Mouse (Mus musculus) urinary bladder, postnatal 36 days (tissue): ENCODE results near the gene Scgb2b24.

ENCODE experiments used
- DNase-seq, 2 experiments: peaks; one replicate each; pipeline ENCODE4 v3.0.0; 2022; ENCODE audit warnings: low spot score in 2 of 2, mixed read lengths in 1 of 2

The Scgb2b24 gene

DNA sequence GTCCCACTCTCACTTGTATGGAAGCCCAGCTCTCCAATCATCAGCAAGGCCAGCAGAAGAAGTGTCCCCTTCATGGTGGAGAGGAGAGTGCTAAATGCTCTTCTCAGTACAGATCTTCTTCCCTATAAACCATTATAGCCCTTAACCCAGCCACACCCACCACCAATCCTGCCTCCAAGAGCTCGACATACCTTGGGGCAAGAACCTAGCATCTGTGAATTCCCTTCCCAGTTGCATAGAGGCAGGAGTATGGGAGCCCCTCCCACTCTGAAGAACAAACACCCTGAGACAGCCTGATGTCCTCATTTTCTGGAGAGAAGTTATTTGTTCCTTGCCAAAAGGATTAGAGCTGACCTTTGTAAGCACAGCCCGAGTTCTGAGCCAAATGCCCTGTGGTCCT lies at the start of gene Scgb2b24:
Scgb2b24 (minus strand) TSS at position 101 of the 400 bp plus-strand sequence.
- DNase-seq, result no peak

DNA sequence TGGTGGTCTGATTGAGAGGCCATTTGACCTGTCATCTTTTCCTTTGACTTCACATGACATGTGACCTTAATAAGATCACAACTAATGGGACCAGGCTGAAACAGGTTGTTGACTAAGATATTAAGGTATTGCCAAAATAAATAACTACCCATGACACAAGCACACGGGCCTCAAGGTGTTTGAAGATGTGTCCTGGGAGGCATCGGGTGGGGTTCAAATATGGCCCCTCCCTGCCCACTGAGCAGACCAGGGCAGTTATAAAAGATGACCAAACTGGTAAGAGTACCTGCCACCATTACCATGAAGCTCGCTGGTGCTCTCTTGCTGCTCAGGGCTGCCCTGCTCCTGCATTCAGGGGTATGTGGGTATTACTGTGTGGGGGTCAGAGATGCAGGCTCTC lies 4.4 kb upstream of the Scgb2b24 start, which contains the start of gene Scgb1b24:
Scgb1b24 (plus strand) TSS at position 301 of the 400 bp plus-strand sequence.
- DNase-seq, result no peak

DNA sequence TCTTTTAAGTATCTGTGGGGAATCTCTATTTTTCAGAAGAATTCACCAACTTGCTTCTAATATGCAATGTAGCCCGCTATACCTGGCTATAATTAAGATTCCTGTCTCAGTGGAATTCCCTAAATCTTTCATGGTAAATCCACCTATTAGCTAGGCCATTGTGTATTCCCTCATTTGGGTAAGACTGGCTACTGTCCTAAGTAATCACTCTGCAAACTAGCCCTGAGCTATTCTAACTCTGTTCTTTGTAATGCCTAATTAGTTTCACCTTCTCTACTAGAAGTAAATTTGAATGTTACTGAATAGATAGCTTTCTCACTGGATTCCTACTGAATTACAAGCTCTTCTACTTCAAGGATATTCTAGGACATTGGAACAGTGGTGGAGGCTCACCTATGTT lies 49.2 kb downstream of the Scgb2b24 start:
- DNase-seq, result no peak
